Mouse (Mus musculus): Measurements from ENCODE around the gene Nfs1.
"Not testable (repeated sequence)": the region's sequence is repeated elsewhere in the genome, so short reads cannot be mapped to it uniquely, and the experiment has no call there.

Nfs1 gene

GRCm38 (mm10) chr2:156143953-156144724 lies at the start of gene Nfs1, which contains the start of gene Romo1:
Gene Nfs1, minus strand, starts transcription at chr2:156144186.
Gene Romo1, plus strand, starts transcription at chr2:156144039.
- peak; percentile 99 for DNase-seq

GRCm38 (mm10) chr2:156193066-156193862 lies 49.3 kb upstream of the Nfs1 start:
- no peak for DNase-seq

- DNase-seq = no peak
These were observed 48.1 kb upstream of the Nfs1 start for GRCm38 (mm10) chr2:156192068-156192467.

- DNase-seq = no peak
These were observed 47.6 kb upstream of the Nfs1 start for GRCm38 (mm10) chr2:156191540-156191939.

GRCm38 (mm10) chr2:156190004-156190896 lies 46.3 kb upstream of the Nfs1 start:
- DNase-seq = no peak

DNA sequence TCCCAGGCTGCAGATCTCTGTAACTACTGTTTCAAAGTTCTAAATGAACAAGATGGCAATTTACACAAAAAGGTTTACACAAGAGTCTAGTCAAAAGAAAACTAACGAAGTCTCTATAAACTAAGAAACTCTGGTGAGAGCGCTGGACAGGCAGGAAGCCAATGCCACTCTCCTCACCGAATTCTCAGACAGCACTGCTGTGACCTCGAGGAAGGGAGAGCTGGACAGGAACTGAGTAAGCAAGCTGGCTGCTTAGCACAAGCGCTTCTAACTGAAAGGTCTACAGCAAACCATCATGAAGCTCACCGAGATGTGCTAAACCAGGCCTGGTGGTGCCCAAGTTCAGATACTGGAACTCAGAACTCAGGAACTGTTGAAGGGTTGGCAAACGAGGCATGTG lies 45.3 kb upstream of the Nfs1 start:
- not testable (repeated sequence) for DNase-seq

- no peak for DNase-seq
These were observed 37.6 kb upstream of the Nfs1 start for GRCm38 (mm10) chr2:156181592-156181991.

DNA sequence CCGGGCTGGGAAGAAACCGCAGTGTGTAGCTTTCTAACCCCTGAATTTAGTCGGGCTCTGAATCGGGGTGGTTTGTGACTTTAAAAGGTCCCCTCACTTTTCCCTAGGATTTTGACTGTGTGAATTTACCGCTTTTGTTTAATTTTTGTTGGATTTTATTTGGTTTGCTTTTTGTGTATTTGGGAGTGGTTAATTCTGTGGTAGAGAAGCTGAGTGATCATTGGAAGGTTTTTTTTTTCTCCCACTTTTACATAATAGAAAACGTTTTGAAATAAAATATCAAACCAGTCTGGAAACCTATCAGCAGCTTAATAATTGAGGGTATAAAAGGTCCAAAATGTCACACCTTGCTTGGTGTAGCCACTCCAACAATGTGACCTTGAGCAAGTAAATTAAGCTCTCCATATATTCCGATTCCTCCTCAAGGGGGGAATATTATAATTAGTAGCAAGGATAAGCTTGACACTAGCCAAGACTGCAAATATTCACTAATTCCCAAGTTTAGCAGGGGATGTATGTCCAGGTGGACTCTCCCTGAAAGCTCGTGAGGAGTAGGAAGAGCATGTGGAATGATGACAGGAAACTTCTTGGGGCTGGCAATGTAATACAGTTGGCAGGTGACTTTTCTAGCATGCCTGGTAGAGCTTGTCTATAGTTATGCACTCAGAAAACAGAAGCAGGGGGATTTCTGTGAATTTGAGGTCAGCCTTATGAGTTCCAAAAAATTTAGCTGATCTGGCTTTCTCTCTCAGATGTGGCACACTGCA lies 37.0 kb upstream of the Nfs1 start:
- no peak for DNase-seq

- peak; percentile 100 for DNase-seq
These were observed 36.3 kb upstream of the Nfs1 start, which contains the start of gene Rbm39 for GRCm38 (mm10) chr2:156180094-156180821. Gene Rbm39, minus strand, starts transcription at chr2:156180238.

DNA sequence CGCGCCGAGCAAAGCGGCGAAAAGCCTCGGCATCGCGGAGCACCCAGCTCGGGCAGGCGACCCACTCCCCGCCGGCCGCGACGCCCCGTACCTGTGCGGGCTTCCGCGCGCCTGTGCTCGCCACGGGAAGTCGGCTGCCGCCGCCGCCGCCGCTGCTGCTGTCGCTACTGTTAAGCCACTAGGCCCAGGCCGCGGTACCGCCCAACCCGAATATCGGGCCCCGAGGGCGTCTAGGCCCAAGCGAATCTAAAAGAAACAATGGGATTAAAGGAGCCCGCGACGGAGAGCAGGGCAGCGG lies 35.8 kb upstream of the Nfs1 start:
- no peak for DNase-seq

DNA sequence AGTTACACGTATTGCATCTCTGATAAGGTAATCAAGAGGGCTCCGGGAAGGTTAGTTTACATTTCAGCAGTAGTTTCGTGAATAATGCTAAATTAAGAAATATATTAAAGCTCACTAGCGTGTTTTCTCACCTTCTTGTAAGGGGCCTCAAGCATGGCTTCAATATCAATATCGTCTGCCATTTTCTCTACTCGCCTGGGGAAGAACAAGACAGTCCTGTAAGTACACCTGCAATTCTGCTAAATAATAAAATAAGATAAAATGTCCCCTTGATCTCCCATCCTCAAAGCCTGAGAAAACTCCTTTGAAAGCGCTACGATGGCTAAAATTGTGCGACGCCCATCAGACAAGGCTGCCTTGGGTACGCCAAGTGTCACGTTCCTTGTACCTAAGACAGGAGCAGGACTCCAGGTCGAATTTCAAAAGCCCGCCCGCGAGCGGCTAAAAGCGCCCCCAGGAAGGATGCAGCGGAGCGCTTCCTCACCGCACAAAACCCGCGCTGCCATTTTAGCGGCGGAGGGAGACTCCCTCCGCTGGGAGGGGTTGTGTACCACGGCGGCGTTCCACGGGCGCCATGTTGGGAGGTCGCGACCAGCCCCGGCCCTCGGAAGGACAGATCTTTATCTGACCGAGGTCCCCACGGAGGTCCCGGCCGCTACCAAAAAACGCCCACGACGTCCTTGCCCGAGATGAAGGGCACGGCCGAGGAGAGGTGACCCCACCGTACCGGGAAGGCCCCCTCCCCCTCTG lies 35.2 kb upstream of the Nfs1 start:
- DNase-seq = peak; percentile 90

DNA sequence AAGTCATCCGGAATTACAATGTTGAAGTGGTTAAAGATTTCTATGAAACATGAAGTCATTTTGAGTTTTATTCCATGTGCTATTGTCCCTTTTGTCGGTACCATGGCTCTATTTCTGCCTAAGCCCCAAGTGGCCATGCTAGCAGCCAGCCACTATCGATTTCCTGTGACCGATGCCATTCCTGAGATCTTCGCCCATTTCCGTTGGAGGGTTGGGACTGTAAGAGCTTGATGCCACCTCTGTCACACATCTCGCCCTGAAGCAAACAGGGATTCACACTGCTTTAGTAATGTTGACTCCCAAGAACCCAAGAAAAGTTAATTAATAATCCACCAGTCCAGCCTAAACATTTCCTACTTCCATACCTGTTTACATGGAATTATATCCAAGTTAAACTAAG lies 33.7 kb upstream of the Nfs1 start:
- no peak for DNase-seq

GRCm38 (mm10) chr2:156177079-156177478 lies 33.1 kb upstream of the Nfs1 start:
- no peak for DNase-seq

GRCm38 (mm10) chr2:156166557-156166956 lies 22.6 kb upstream of the Nfs1 start:
- DNase-seq = no peak

DNA sequence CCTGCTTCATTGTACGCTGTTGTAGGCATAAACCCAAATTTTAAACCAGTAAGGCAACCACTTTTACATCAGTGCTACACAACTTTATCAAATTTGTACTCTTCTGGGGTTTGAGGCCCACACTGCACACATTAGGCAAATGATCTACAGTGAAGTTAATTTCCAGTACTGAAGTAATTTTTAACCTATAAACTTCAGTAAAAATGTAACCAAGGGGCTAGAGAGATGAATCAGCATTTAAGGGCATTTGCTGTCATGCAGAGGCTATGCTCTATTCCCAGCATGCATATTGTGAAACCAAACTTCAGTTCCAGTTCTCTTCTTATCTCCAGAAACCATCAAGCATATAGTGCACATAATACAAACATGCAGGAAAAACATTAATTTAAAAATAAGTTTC lies 21.5 kb upstream of the Nfs1 start:
- DNase-seq = no peak

GRCm38 (mm10) chr2:156151538-156151937 lies 7.6 kb upstream of the Nfs1 start:
- DNase-seq = no peak

GRCm38 (mm10) chr2:156147316-156147915 lies 3.4 kb upstream of the Nfs1 start:
- DNase-seq = no peak

DNA sequence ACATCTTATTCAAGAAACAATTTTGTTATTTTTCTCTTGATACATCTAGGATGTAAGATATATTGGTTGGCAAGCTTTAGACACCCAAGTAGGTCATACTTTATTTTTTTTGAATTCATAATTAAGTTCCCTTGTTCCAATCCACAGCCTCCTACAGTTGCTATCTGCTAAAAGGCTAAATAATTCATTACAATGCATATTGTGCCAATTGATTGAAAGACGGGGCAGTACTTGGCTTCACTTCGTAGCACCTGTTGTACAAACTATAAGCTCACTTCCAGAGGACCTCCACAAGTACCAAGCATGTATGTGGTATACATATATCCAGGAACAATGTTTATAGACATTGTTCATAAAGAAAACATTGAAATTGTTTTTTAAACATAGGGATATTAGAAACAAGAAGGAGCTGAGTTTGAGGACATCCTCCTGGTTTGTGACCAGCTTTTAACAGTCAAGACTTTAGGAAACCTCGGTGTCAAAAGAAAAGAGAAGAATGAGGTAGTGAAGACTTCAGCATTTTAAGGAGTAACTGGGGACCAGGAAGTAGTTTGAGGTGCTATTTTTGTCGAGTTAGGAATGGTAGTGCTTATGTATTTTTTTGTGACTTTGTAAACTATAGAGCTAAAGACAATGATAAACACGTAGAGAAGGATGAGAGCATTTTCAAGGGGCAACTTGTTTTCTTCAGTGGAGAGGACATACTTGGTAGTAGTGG lies 2.4 kb upstream of the Nfs1 start:
- DNase-seq = no peak

DNA sequence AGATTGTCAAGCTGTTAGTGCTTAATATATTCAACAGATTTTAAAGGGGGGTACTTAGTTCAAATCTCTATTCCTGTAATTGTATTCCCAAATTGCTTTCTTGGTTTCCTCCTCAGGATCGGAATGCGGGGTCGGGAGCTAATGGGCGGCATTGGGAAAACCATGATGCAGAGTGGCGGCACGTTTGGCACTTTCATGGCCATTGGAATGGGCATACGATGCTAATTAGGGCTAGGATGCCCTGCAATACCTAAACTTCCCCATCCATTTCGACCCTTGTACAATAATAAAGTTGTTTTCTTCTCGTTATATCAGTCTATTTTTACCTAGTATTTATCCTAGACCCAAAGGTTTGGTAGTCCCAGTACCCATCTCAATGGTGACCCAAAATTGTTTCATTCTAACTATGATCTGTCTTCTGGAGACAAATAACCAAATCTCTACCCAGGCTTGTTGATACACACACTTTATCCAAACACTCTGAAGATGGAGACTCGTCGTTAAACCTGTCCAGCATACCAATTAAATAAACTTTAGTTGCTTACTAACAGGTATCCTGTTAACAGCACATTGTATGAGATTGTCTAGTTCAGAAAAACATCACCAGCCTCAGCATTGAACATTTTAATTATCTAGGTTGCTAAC lies 1.6 kb upstream of the Nfs1 start:
- no peak for DNase-seq
